Mouse (Mus musculus) embryonic fibroblast, embryonic 13.5 days (primary cell): ENCODE results near the gene Vwa1.

Experiments used
- CTCF ChIP-seq: IDR thresholded peaks from 2 replicates; pipeline ENCODE4 v1.5.1; 2011; ENCODE audit warnings: mild to moderate bottlenecking, control low read depth, low read length, moderate library complexity, borderline replicate concordance; ENCODE audit not compliant: insufficient read depth
- POLR2A ChIP-seq: IDR thresholded peaks from 2 replicates; pipeline ENCODE4 v1.6.1; 2011; ENCODE audit warnings: low read depth, mild to moderate bottlenecking, control low read depth, low read length, moderate library complexity

DNA sequence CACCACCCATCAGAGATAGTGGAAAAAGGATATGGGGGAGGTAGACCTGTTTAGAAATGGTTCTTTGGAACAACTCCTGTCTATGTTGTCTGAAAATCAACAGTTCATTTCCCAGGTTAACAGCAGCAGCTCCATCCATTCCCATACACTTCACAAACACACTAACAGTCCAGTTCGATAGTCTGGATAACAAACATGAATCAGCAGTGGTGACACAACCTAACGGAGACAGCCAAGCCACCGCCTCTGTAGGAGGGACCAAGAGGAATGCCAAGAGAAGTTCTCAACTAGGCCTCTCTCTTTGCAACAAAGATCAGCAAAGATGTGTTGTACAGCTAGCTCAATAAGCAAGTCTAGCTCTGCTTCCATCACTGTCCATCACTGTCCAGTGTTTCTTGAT, 12.1 kb downstream of the Vwa1 start:
- TF ChIP-seq CTCF: no peak
- no peak for TF ChIP-seq POLR2A
